Mouse (Mus musculus) 3T3-L1 (cell line): Measurements from ENCODE around the gene Aox2.

Experiments used
- DNase-seq: peaks from one replicate; pipeline ENCODE4 v3.0.0-alpha.2; 2015; ENCODE audit warnings: low read depth, low spot score

Gene Aox2

GRCm38 (mm10) chr1:58278026-58278425 is at the start of gene Aox2:
Gene Aox2, plus strand, starts transcription at chr1:58278326.
- DNase-seq = no peak

DNA sequence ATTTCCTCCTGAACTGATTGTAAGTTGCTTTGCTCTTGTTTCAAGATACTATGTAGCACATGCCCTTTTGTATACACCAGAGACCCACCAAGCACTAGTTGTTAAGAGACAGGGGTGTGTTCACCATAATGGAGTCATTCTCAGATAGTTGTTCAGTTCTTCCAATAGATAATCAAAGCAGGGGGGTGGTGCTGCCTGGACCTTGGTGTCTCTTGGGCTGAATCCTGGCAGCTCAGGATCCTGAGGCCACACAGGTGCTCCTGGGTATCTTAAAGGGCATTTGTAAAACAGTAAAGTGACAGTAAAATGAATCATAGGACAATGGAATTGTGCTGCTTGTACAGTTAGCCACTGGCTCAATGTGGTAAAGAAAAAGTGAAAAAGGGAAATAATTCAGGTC is 49.2 kb upstream of the Aox2 start:
- no peak for DNase-seq

DNA sequence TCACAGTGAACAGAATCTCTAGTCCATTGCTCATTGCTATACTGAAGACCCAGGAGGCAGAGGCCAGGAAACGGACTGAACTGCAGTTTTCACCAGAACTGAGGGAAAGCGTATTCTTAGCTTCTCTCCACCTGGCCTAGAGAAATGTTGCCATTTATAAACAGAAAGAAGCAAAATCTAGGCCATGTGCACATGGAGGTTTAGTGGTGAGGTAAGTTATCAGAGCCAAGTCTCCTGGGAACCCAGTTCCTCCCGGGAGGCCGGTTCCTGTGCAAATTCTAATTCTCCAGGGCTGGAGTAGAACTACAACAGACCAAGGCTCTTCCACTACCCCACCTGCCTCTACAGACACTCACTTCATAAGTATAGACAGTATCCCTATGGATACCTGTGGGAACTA is 48.4 kb upstream of the Aox2 start:
- no peak for DNase-seq

- no peak for DNase-seq
Observed at GRCm38 (mm10) chr1:58230542-58230941, 47.6 kb upstream of the Aox2 start.

- no peak for DNase-seq
Observed at GRCm38 (mm10) chr1:58235405-58235804, 42.7 kb upstream of the Aox2 start.

- peak; percentile 15 for DNase-seq
Observed at GRCm38 (mm10) chr1:58237527-58238299, 40.4 kb upstream of the Aox2 start.

DNA sequence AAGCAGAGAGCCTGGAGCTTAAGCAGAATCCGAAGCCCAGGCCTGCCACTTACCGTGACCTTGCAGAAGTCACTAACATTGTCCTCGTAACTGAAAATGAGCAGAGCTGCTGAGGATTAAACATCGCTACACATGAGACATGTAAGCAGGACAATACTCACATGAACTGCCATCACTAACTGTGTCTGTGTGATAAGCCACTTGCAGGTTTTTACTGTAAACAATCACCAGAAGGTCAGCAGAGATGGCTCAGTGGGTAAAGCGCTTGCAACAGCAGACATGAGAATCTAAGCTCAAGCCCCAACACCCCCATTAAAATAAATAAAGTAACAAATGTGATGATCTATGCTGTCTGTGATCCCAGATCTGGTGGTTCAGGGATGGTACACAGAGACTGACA is 39.7 kb upstream of the Aox2 start:
- DNase-seq = no peak

DNA sequence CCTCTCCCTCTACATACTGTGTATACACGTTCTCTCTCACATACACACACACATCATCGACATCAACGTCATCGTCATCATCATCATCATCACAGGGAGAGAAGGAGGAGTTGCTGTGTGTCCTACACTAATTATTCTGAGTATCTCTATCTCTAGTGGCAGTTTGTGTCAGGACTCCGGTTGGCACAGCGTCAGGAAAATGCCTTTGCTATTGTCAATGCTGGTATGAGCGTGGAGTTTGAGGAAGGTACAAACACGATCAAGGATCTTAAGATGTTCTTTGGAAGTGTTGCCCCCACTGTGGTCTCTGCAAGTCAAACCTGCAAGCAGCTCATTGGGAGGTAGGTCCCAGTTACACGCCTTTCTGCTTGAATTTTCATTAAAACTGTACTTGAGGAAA is 39.2 kb upstream of the Aox2 start:
- no peak for DNase-seq

DNA sequence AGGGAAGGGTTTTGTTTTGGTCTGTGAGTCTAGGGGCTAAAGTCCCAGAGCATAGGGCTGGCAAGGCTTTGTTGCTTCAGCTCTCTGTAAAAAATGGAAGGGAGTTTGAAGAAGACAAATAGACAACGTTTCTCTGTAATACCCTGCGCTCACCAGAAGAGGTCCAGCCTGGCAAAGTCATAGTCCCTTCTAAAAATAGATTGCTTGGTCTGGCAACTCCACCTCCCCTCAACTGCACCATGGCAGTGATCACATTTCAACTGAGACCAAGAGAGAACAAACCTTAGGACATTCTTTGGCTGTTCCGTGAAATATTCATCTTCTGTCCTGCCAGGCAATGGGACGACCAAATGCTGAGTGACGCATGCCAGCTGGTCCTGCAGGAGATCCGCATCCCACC is 37.8 kb upstream of the Aox2 start:
- DNase-seq = peak; percentile 29

GRCm38 (mm10) chr1:58244487-58244886 is 33.6 kb upstream of the Aox2 start:
- DNase-seq = no peak

GRCm38 (mm10) chr1:58248518-58248917 is 29.6 kb upstream of the Aox2 start:
- no peak for DNase-seq

- no peak for DNase-seq
Observed at GRCm38 (mm10) chr1:58253466-58253865, 24.7 kb upstream of the Aox2 start.

DNA sequence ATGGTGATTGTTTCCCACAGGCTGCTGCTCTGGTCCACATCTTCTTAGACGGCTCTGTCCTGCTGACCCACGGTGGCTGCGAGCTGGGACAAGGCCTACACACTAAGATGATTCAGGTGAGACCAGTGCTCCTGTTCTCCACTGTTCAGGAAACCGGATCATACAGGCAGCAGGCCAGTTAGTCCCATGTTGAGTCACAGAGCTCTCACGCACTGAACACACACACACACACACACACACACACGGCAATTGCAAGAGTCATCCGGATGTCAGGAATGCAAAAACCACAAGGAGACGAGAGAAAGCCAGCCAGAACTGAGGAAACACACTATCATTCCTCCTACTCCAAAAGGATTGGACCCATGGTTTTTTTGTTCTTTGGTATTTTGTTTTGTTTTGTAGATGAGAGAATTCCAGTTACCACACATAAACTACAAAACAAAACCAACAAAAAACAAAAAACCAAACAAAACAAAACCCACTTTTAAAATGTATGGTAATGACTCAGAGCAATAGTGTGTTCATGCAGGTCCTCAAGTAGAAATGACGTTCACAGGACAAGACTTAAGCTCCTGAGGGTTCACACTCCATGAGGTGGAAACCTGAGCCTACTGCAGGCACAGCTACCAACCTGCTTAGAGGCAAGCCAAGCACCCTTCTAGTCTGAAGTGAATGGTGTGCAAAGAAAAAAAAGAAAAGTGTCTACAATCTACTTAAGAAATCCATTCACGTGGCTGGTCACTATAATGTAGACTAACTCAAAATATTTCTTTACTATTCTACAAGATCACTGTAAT is 20.7 kb upstream of the Aox2 start:
- DNase-seq = peak; percentile 79

GRCm38 (mm10) chr1:58260311-58260710 is 17.8 kb upstream of the Aox2 start:
- DNase-seq = no peak

- no peak for DNase-seq
Observed at GRCm38 (mm10) chr1:58268231-58268630, 9.9 kb upstream of the Aox2 start.

GRCm38 (mm10) chr1:58270807-58271569 is 7.1 kb upstream of the Aox2 start:
- peak; percentile 80 for DNase-seq

- no peak for DNase-seq
Observed at GRCm38 (mm10) chr1:58275879-58276278, 2.2 kb upstream of the Aox2 start.

DNA sequence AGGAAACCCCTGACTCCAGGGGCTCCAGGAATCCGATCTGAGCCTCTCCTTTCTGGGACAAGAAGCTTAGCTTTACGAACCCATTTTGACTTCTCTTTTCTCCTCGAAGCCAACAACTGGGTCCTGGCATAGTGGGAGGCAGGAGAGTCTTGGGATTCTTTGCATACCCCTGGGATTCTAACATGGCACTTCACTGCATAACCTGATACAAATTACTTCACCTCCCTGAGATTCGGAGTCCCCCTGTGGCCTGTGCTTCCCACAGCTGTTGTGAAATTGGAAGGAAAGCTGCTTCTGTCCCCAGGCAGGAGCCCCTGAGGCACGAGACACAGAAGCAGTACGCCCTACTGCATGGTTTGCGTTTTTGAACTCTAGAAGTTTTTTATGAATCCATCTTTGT is 387 bp downstream of the Aox2 start:
- DNase-seq = no peak

DNA sequence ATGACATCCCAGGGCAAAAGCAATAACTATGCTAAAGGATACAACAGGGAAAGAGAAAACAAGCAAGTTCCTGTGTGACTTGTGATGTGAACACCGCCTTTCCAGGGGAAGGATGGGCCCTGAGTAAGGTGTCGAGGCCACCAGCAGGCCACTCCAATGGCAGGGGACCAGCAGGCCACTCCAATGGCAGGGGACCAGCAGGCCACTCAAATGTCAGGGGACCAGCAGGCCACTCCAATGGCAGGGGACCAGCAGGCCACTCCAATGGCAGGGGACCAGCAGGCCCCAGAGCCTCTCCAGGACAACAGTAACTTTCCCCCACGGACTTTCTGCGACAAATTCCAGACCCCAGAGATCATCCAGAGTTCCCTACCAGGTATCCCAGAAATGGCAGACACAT is 2.3 kb downstream of the Aox2 start:
- DNase-seq = no peak

- no peak for DNase-seq
Observed at GRCm38 (mm10) chr1:58280939-58281624, 3.0 kb downstream of the Aox2 start.

- no peak for DNase-seq
Observed at GRCm38 (mm10) chr1:58281625-58281988, 3.5 kb downstream of the Aox2 start.

GRCm38 (mm10) chr1:58284505-58284904 is 6.4 kb downstream of the Aox2 start:
- DNase-seq = no peak
